Mouse (Mus musculus): ENCODE data around the gene Ctnna3.

GRCm38 (mm10) chr10:64089680-64090460, 660.0 kb downstream of the Ctnna3 start, which contains the start of gene Lrrtm3:
- no peak for TF ChIP-seq CTCF (IDR thresholded peaks at IDR 0.05; ENCODE audit: control insufficient read depth, insufficient read depth, low read length)
- TF ChIP-seq POLR2A (IDR thresholded peaks at IDR 0.05; ENCODE audit: borderline replicate concordance, control insufficient read depth, low read depth, low read length) = no peak

Measured in bone marrow, adult 2 months (tissue).